Mouse (Mus musculus) C2C12 (cell line): ENCODE measurements around the gene Dexi.

Experiments used
- CTCF ChIP-seq: IDR thresholded peaks from one replicate; pipeline ENCODE4 v1.5.1; 2011; ENCODE audit not compliant: control insufficient read depth, insufficient read depth, insufficient read length
- MAX ChIP-seq: IDR thresholded peaks from one replicate; pipeline ENCODE4 v1.6.1; 2011; ENCODE audit warnings: mild to moderate bottlenecking, control low read depth
- MYOD1 ChIP-seq: IDR thresholded peaks from one replicate; pipeline ENCODE4 v1.6.1; 2011; ENCODE audit warnings: low read depth; ENCODE audit not compliant: control insufficient read depth, insufficient read length
- USF1 ChIP-seq: IDR thresholded peaks from one replicate; pipeline ENCODE4 v1.6.1; 2011; ENCODE audit warnings: low read depth, mild to moderate bottlenecking, control low read depth, moderate library complexity

GRCm38 (mm10) chr16:10495824-10496298 lies 47.0 kb downstream of the Dexi start:
- TF ChIP-seq MYOD1 = no peak
- no peak for TF ChIP-seq CTCF
- no peak for TF ChIP-seq MAX
- TF ChIP-seq USF1 = no peak
